Mouse (Mus musculus) testis, postnatal 14 days (tissue): ENCODE data around the gene Heatr6.

Experiments used
- DNase-seq: peaks from one replicate; pipeline ENCODE4 v3.0.0; 2021; ENCODE audit warnings: low spot score

Heatr6 gene

DNA sequence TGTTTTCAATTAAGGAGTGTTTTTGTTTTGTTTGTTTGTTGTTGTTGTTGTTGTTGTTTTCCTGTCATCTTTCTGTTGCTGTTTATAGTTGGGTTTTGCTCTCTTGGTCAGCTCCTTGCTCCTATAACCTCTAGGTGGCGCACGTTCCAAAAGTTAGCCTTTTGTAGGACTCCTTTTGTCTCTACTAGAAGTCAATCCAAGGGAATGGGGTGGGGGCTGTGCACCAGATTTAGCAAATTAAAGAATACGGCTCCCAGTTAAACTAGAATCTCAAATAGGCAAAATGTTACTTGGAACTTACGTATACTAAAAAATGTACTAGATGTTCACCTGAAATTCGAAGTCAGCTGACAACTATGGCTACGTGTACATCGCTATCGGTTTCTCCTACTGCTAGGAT lies 48.7 kb downstream of the Heatr6 start:
- no peak for DNase-seq

- DNase-seq, result no peak
Measured at GRCm38 (mm10) chr11:83802581-83802980, 49.1 kb downstream of the Heatr6 start.

DNA sequence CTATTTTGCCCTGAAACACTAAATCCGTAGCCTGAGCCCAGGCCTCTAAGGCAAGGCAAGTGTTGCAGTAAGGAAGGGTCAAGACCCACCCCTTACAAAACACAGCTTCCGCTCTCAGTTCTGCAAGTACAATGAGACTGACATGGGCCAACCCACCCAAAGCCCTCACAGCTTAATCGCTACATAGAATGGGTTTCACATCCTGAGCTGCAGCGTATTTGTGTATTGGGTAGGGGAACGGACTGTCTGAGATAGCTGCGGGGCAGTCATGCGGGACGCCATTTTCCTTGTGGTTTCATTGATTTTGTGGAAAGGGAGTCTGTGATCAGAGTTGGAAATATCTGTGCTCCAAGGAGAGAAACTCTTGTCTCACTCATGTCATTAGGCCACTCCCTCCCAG lies 56.9 kb downstream of the Heatr6 start:
- DNase-seq, result no peak

- no peak for DNase-seq
Measured at GRCm38 (mm10) chr11:83815191-83815590, 61.7 kb downstream of the Heatr6 start.

GRCm38 (mm10) chr11:83815628-83816027 lies 62.1 kb downstream of the Heatr6 start:
- DNase-seq, result peak; percentile 59

GRCm38 (mm10) chr11:83817048-83817447 lies 63.6 kb downstream of the Heatr6 start:
- no peak for DNase-seq

- DNase-seq, result no peak
Measured at GRCm38 (mm10) chr11:83817994-83818393, 64.5 kb downstream of the Heatr6 start.

- no peak for DNase-seq
Measured at GRCm38 (mm10) chr11:83818591-83819127, 65.2 kb downstream of the Heatr6 start.

GRCm38 (mm10) chr11:83819806-83820483 lies 66.4 kb downstream of the Heatr6 start:
- DNase-seq, result no peak

DNA sequence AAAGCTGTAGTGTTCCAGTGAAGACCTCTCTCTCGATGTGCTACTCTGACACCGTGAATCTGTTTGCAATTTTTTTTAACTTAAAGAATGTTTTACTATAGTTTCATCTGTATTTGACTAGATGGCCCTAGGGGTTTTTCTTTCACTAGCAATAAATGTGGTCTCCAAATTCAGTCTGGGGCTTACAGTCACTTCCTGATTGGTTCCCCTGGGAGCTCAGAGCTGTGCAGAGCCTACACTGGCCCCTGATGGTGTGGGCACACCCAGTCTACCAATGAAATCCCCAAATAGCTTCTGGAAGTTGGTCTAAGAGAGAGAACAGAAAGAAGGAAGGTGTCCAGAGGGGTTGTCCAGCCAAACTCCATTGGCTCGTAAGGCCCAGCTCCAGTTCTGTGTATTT lies 72.6 kb downstream of the Heatr6 start:
- DNase-seq, result no peak

DNA sequence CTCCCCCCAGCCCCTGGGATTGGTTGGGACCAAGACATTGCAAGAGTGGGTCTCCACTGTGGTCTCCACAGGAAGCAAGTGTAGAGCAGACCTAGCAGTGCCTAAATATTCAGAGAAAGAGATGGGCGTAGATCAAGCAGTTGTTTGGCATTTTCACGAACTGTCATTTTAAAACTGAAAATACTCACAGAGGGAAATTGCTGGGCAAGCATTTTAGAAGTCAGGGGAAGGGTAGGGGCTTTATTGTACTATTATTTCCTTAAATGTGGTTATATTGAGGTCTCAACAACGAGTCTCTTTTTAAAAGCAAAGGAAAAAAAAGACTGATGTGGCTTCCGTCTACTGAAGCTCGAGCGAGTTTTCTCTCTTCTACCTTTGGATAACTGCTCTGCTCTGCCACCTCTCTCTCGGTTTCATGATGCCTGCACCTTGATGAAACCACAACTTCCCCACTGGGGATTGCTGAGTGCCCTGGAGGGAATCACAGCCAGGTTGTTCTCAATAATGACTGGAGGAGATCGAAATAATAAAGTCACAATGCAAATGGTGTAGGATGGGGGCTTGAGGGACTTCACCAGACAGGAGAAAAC lies 75.2 kb downstream of the Heatr6 start:
- no peak for DNase-seq

DNA sequence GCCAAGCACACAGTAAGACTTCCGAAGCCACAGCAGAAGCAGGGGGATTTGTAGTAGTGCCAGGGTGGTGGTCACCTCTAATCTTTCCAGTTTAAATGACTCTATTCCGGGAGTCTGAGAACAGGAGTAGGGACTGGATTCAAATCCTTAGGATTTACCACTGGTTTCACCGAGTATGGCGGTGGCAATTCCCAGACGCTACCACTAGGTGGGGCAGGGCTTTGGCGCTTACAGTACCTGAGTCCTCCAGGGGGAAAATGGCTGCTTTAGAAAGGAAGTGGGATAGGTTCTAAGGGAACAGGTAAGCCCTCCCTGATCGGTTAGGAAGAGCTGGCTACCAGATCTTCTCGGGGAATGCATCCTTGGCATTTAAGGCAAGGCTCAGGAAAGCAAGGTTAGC lies 78.9 kb downstream of the Heatr6 start:
- DNase-seq, result no peak
